Mouse (Mus musculus) stomach, postnatal 0 days (tissue): ENCODE data around the gene Aasdh. TPM values are rescaled to one million over a fixed set of nuclear protein-coding genes. Genes with fewer than 3 reads are reported as not detected.

Experiments
- ATAC-seq: fragments of 200-750 bp; cut with Nextera tagmentation; 2 replicates; pipeline ENCODE4 v1.8.0; 2017; ENCODE audit not compliant: low FRiP score, low TSS enrichment
- DNase-seq: peaks from one replicate; pipeline ENCODE4 v3.0.0-alpha.2; 2016; ENCODE audit warnings: low spot score
- H3K27ac ChIP-seq: fragments of 300-500 bp; sonication (generic); replicated peaks from 2 replicates; pipeline ENCODE4 v1.5.1; 2014; ENCODE audit warnings: mild to moderate bottlenecking, control low read depth
- H3K27me3 ChIP-seq: fragments of 300-500 bp; sonication (generic); 2 replicates; pipeline ENCODE4 v1.6.1; 2014; ENCODE audit warnings: low read length; ENCODE audit not compliant: control insufficient read depth, insufficient read depth
- H3K36me3 ChIP-seq: fragments of 300-500 bp; sonication (generic); 2 replicates; pipeline ENCODE4 v1.6.1; 2014; ENCODE audit warnings: low read length, mixed read lengths; ENCODE audit not compliant: control insufficient read depth, insufficient read depth
- H3K4me1 ChIP-seq: fragments of 300-500 bp; sonication (generic); replicated peaks from 2 replicates; pipeline ENCODE4 v1.6.1; 2014; ENCODE audit warnings: antibody characterized with exemption; ENCODE audit not compliant: control insufficient read depth, insufficient read depth
- H3K4me2 ChIP-seq: fragments of 300-500 bp; sonication (generic); replicated peaks from 2 replicates; pipeline ENCODE4 v1.6.1; 2014; ENCODE audit warnings: low read depth, mild to moderate bottlenecking, control low read depth, moderate library complexity
- H3K4me3 ChIP-seq: fragments of 300-500 bp; sonication (generic); 2 replicates; pipeline ENCODE4 v1.5.1; 2014; ENCODE audit warnings: low read depth, low read length, control low read depth
- H3K9ac ChIP-seq: fragments of 300-500 bp; sonication (generic); 2 replicates; pipeline ENCODE4 v1.6.1; 2014; ENCODE audit warnings: mild to moderate bottlenecking, low read length, control low read depth, mixed read lengths
- H3K9me3 ChIP-seq: fragments of 300-500 bp; sonication (generic); 2 replicates; pipeline ENCODE4 v1.6.1; 2016; ENCODE audit warnings: low read length; ENCODE audit not compliant: control insufficient read depth
- CTCF ChIP-seq: IDR thresholded peaks from 2 replicates; pipeline ENCODE4 v1.5.1; 2016; ENCODE audit warnings: antibody characterized with exemption, low read depth, mild to moderate bottlenecking, moderate library complexity
- EP300 ChIP-seq: optimal IDR thresholded peaks from 2 replicates; pipeline ENCODE3; 2016; ENCODE audit warnings: antibody characterized with exemption
- WGBS: fragments of 180-500 bp; shearing (Covaris S2); extraction: QIAGEN DNeasy Blood & Tissue Kit; methylation state at CpG from one replicate; pipeline ENCODE4 v1.1.7; 2014; 5-methylcytosine and 5-hydroxymethylcytosine counted together
- polyA plus RNA-seq: library from polyadenylated mRNA; unstranded; fragments of >200 nt; fragmentation: Nextera tagmentation; extraction: Ambion mirVana; gene quantifications from 2 replicates; pipeline ENCODE4 v1.2.1, GENCODE M21; 2015

Aasdh gene
- polyA plus RNA-seq, 1 experiment from 2014 or later = 7.4 TPM

DNA sequence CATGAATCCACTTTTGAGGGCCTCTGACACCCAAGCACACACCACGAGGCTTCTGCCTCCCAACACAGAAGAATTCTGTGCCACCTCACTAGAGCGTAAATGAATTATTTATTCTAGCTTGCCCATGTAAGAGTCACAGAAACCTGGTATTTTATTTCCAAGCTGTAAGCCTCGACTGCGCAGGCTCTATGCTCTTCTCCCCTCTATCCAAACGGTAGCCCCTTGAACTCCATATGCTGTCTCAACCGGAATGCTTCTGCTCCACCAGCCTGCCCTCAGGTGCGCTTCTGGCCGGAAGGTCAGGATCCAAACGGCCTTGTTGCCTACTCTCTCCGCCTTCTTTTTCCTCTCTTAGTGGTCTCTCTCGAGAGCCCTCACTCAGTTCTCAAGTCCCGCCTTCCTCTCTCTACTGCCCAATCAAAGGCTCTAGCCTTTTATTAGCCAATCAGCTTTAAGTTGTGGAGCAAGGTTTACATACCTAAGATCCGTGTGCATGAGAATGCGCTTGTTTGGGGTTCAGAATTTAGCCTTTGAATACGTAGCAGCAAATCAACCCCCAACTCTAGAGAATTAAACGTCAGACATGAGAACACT is 36.5 kb downstream of the Aasdh start:
- 29% methylated on average over 16 of the region's 16 CpGs for WGBS
- Histone ChIP-seq H3K36me3 (peaks cover 5% of the 10 kb centered on the region; the same call in 1 of the 2 replicates), H3K27me3 (no peaks in the 10 kb centered on the region), H3K4me1 (no peaks in the 10 kb centered on the region), H3K4me3 (peak overlapping the region; percentile 33), H3K9ac (peak overlapping the region; percentile 31; the same call in 1 of the 2 replicates), H3K27ac (no peak overlapping the region), H3K9me3 (no peaks in the 10 kb centered on the region), H3K4me2 (peak overlapping the region; percentile 53)
- peak; percentile 86 for ATAC-seq
- TF ChIP-seq EP300 (no peak), CTCF (no peak)
- DNase-seq = peak; percentile 38

DNA sequence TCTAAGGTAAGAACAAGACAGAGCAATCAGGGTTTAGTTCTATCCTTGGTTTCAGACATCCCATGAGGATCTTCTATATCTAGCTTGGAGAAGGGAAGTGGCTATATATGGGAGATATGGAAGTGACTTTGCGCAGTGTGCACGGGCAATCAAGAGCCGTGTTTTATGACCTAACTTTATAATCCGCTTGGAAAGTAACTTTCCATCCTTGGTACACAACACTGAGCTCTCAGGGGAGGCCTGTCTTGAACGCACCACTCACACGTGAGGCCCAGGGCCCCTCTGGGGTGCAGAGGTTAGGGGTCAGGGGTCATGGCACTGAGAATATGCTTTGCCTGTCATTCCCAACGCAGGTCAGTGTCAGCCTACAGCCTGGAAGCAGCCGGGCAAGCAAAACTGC is 38.5 kb downstream of the Aasdh start:
- no peak overlapping the region for H3K4me3 ChIP-seq
- no peaks in the 10 kb centered on the region for H3K4me1 ChIP-seq
- no peak overlapping the region for H3K27ac ChIP-seq
- no peak overlapping the region for H3K9ac ChIP-seq
- no peak for TF ChIP-seq CTCF
- TF ChIP-seq EP300 = no peak
- 73% methylated on average over 8 of the region's 8 CpGs for WGBS
- H3K9me3 ChIP-seq = no peaks in the 10 kb centered on the region
- H3K27me3 ChIP-seq = no peaks in the 10 kb centered on the region
- ATAC-seq (0 out of 2 replicates have a peak, but pooled peaks have one; percentile 11), DNase-seq (no peak)
- H3K4me2 ChIP-seq = no peak overlapping the region
- H3K36me3 ChIP-seq = 0 out of 2 replicates have a peak, but pooled peaks cover 4% of the 10 kb centered on the region

DNA sequence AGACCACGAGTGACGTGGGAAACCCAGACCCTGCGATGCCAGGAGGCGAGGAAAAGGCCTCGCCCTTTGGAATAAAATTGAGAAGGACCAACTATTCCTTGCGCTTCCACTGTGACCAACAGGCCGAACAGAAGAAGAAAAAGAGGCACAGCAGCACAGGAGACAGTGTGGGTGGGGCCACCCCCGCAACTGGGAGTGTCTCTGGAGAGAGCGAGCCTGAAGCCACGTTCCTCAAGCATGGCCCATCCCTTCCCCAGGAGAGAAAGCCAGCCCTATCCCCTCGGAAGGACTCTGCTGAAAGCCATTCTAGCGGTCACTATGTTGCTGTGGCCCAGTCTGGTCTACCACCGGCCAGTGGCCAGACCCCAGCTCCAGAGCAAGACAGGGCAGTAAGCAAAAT is 46.9 kb downstream of the Aasdh start:
- no peak for ATAC-seq
- no peak overlapping the region for H3K27ac ChIP-seq
- H3K4me1 ChIP-seq = no peaks in the 10 kb centered on the region
- no peaks in the 10 kb centered on the region for H3K9me3 ChIP-seq
- no peak for TF ChIP-seq CTCF
- no peak for TF ChIP-seq EP300
- H3K4me2 ChIP-seq = no peak overlapping the region; the same call in 1 of the 2 replicates
- no peak overlapping the region for H3K9ac ChIP-seq
- H3K27me3 ChIP-seq = peaks cover 3% of the 10 kb centered on the region; the same call in 1 of the 2 replicates
- 68% methylated on average over 13 of the region's 13 CpGs for WGBS
- peak overlapping the region; percentile 40 for H3K4me3 ChIP-seq
- DNase-seq = no peak
- no peaks in the 10 kb centered on the region for H3K36me3 ChIP-seq

DNA sequence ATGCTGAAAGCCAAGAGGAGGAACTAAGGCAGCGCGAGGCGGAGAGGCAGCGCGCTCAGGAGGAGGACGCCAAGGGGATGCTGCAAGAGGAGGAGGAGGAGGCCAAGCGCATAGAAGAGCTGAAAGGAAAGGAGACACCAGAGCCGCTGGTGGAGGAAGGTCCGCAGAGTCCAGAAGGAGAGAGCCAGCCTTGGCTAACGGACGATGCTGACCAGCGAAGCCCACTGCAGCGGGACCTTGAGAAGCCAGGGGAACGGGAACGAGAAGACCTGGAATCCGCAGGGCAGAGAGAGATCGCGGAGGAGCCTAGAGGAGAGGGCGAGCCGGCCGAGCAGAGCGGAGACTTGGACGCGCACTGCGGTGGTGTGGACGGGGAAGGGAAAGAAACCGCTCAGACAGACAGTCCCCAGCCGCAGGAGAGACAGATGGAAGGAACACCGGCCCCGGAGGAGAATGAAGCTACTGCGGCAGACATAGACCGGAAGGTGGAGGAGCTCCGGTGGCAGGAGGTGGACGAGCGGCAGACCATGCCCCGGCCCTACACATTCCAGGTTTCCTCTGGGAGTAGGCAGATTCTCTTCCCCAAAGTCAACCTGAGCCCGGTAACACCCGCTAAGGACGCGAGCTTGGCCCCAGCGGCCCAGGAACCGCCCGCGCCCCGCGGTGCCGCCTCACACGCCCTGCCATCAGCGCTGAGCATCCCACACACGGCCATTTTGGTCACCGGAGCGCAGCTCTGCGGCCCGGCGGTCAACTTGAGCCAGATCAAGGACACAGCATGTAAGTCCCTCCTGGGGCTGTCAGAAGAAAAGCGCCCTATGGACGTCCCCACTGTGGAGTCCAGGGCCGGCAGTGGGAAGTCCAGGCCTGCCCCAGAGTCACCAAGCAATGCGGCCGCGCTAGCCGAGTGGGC is 48.0 kb downstream of the Aasdh start:
- peak overlapping the region; percentile 23; the same call in 1 of the 2 replicates for H3K9ac ChIP-seq
- no peaks in the 10 kb centered on the region for H3K9me3 ChIP-seq
- DNase-seq = no peak
- TF ChIP-seq EP300 = no peak
- TF ChIP-seq CTCF = no peak
- WGBS = 33% methylated on average over 62 of the region's 62 CpGs
- peaks cover 3% of the 10 kb centered on the region; the same call in 1 of the 2 replicates for H3K27me3 ChIP-seq
- no peaks in the 10 kb centered on the region for H3K4me1 ChIP-seq
- H3K4me2 ChIP-seq = peak overlapping the region; percentile 62
- no peak for ATAC-seq
- H3K27ac ChIP-seq = no peak overlapping the region
- H3K36me3 ChIP-seq = no peaks in the 10 kb centered on the region
- H3K4me3 ChIP-seq = peak overlapping the region; percentile 40

DNA sequence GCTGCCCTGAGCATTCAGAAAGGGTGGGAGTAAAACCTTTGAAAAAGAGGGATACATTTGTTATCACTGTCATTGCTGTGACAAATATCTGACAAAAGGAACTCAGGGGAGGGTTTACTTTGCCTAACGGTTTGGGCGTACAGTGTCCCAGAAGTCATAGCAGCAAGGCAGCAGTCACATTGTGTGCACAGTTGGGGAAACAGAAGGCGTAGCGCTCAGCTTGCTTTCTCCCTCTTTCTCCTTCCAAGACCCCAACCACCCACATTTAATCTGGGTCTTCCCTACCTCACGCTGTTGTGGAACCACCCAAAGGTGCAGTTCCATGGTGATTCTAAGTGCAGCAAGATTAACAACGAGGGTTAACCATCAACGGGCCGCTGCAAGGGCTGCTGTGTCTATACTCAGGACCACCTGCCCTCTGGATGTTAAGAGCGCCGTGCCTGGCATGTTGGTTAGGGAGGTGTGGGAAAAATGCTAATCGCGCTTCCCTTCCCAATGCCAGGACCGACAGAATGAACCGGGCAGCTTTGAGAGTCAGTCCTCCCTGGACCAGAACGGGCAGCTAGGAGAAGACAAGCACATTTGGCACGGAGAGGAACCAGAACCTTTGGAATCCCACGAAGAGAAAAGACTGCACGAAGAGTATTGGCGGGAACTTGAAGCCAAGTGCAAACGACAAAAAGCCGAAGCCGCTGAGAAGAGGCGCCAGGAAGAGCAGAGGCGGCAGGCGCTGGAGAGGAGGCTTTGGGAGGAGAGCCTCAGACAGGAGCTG is 49.3 kb downstream of the Aasdh start:
- 41% methylated on average over 25 of the region's 25 CpGs for WGBS
- no peaks in the 10 kb centered on the region for H3K9me3 ChIP-seq
- peak overlapping the region; percentile 62 for H3K4me2 ChIP-seq
- ATAC-seq (no peak), DNase-seq (no peak)
- peak overlapping the region; percentile 23; the same call in 1 of the 2 replicates for H3K9ac ChIP-seq
- H3K4me3 ChIP-seq = peak overlapping the region; percentile 40
- H3K4me1 ChIP-seq = no peaks in the 10 kb centered on the region
- H3K27me3 ChIP-seq = peaks cover 3% of the 10 kb centered on the region; the same call in 1 of the 2 replicates
- H3K36me3 ChIP-seq = no peaks in the 10 kb centered on the region
- H3K27ac ChIP-seq = no peak overlapping the region
- TF ChIP-seq CTCF (no peak), EP300 (no peak)
